Mouse (Mus musculus): Measurements from ENCODE around the gene Tmem25.

- TF ChIP-seq POLR2A (IDR thresholded peaks at IDR 0.05; ENCODE audit: control insufficient read depth in 1 of 2, insufficient read depth in 1 of 2, low read depth in 1 of 2, low read length in 2 of 2, poor library complexity in 1 of 2), result no peak
- TF ChIP-seq CHD1 (IDR thresholded peaks at IDR 0.05; ENCODE audit: low read depth, low read length), result no peak
- no peak for TF ChIP-seq CTCF (IDR thresholded peaks at IDR 0.05 in 2 of 3, conservative IDR thresholded peaks at IDR 0.05 in 1 of 3; ENCODE audit: control insufficient read depth in 1 of 3, insufficient read depth in 1 of 3, low read depth in 2 of 3, low read length in 3 of 3, poor library complexity in 1 of 3, severe bottlenecking in 1 of 3)
Observed at GRCm38 (mm10) chr9:44792842-44793241, 6.3 kb downstream of the Tmem25 start.

All from MEL (cell line).